Mouse (Mus musculus) left cerebral cortex, adult 2 months (tissue): Measurements from ENCODE around the gene Fem1a. TPM values are rescaled to one million over a fixed set of nuclear protein-coding genes. Genes with fewer than 3 reads are reported as not detected.
A peak's percentile ranks its signal among the peaks of the same experiment; 100 is the strongest.

Source experiments
- DNase-seq, 2 experiments: peaks; one replicate each; pipeline ENCODE4 v3.0.0; 2021 to 2022; ENCODE audit warnings: low spot score in 2 of 2, mixed read lengths in 1 of 2; ENCODE audit errors: extremely low spot score in 1 of 2
- H3K27ac ChIP-seq: fragments of 200-600 bp; 2 replicates; pipeline ENCODE4 v1.8.1; 2022
- H3K4me3 ChIP-seq: fragments of 200-600 bp; 2 replicates; pipeline ENCODE4 v1.8.1; 2022
- CTCF ChIP-seq: fragments of 200-600 bp; IDR thresholded peaks from 2 replicates; pipeline ENCODE4 v1.8.1; 2022; ENCODE audit warnings: antibody characterized with exemption, mild to moderate bottlenecking, moderate library complexity
- intact Hi-C: fragments of 180-260 bp; cut with DNase I; formaldehyde crosslinking; loops from one replicate; pipeline ENCODE4 v1.15.1; 2025
- total RNA-seq, 2 experiments: library from RNA; stranded (reverse); gene quantifications; 2 replicates each; pipeline ENCODE4 v1.2.3; 2021

The Fem1a gene
- total RNA-seq, 2 experiments from 2014 or later: 31.8 to 34.6 TPM

- TF ChIP-seq CTCF: no peak
- Histone ChIP-seq H3K4me3 (no peak overlapping the region), H3K27ac (no peak overlapping the region; the same call in 1 of the 2 replicates)
- no peak for DNase-seq
- intact Hi-C loops: no loop called here
Measured at GRCm38 (mm10) chr17:56271609-56272253, 15.1 kb downstream of the Fem1a start.

- intact Hi-C loops: no loop called here
- Histone ChIP-seq H3K4me3 (no peak overlapping the region), H3K27ac (no peak overlapping the region)
- no peak for TF ChIP-seq CTCF
- no peak for DNase-seq
Measured at GRCm38 (mm10) chr17:56272644-56273043, 16.0 kb downstream of the Fem1a start.

- DNase-seq: no peak
- H3K27ac ChIP-seq: no peak overlapping the region
- intact Hi-C loops: no loop called here
- H3K4me3 ChIP-seq: no peak overlapping the region
- TF ChIP-seq CTCF: no peak
Measured at GRCm38 (mm10) chr17:56273482-56273881, 16.9 kb downstream of the Fem1a start.

- Histone ChIP-seq H3K4me3 (no peak overlapping the region), H3K27ac (no peak overlapping the region)
- intact Hi-C loops: no loop called here
- TF ChIP-seq CTCF: no peak
- no peak for DNase-seq
Measured at GRCm38 (mm10) chr17:56273986-56274385, 17.4 kb downstream of the Fem1a start.

- intact Hi-C loops: loop anchor here (2.0 to 5.0 kb wide), 2 partner anchors 51 to 76 kb away; partner anchors contain the start of gene Kdm4b
- no peak for TF ChIP-seq CTCF
Measured at GRCm38 (mm10) chr17:56275842-56276480, 19.4 kb downstream of the Fem1a start.

GRCm38 (mm10) chr17:56276643-56277566 is 20.3 kb downstream of the Fem1a start, which contains the start of gene Ticam1:
Gene Ticam1 (minus strand): TSS chr17:56276786.
- TF ChIP-seq CTCF: peak; percentile 50
- peak within 1 kb of the TSS; percentile 91 for H3K27ac ChIP-seq
- H3K4me3 ChIP-seq: peak within 1 kb of the TSS; percentile 57
- intact Hi-C loops: loop anchor here (2.0 to 5.0 kb wide), 2 partner anchors 50 to 75 kb away; partner anchors contain the start of gene Kdm4b
- DNase-seq: peak; percentile 68 to 83

More at GRCm38 (mm10) chr17:56275842-56276480, 19.4 kb downstream of the Fem1a start:
- no peak for DNase-seq
- Histone ChIP-seq H3K27ac (peak overlapping the region; percentile 91), H3K4me3 (peak overlapping the region; percentile 57)

- DNase-seq: no peak
- intact Hi-C loops: loop anchor here (2.0 to 5.0 kb wide), 2 partner anchors 49 to 75 kb away; partner anchors contain the start of gene Kdm4b
- Histone ChIP-seq H3K4me3 (no peak overlapping the region), H3K27ac (peak overlapping the region; percentile 91)
- no peak for TF ChIP-seq CTCF
Measured at GRCm38 (mm10) chr17:56277567-56277893, 20.9 kb downstream of the Fem1a start.

- intact Hi-C loops: loop anchor here (5.0 kb wide), 1 partner anchor 74 kb away; no protein-coding TSS in a partner anchor
- no peak overlapping the region for H3K4me3 ChIP-seq
Measured at GRCm38 (mm10) chr17:56278340-56278739, 21.7 kb downstream of the Fem1a start.

GRCm38 (mm10) chr17:56279481-56280155 is 23.0 kb downstream of the Fem1a start:
- TF ChIP-seq CTCF: no peak
- no peak overlapping the region for H3K27ac ChIP-seq
- intact Hi-C loops: loop anchor here (5.0 kb wide), 2 partner anchors 73 to 213 kb away; no protein-coding TSS in a partner anchor
- H3K4me3 ChIP-seq: no peak overlapping the region
- no peak for DNase-seq

More at GRCm38 (mm10) chr17:56278340-56278739, 21.7 kb downstream of the Fem1a start:
- no peak for TF ChIP-seq CTCF
- no peak overlapping the region; the same call in 1 of the 2 replicates for H3K27ac ChIP-seq
- no peak for DNase-seq

- no peak for TF ChIP-seq CTCF
- Histone ChIP-seq H3K27ac (peak overlapping the region; percentile 44; the same call in 1 of the 2 replicates), H3K4me3 (no peak overlapping the region)
- intact Hi-C loops: loop anchor here (5.0 kb wide), 1 partner anchor 211 kb away; no protein-coding TSS in a partner anchor
- DNase-seq: no peak
Measured at GRCm38 (mm10) chr17:56281193-56281592, 24.6 kb downstream of the Fem1a start.

- intact Hi-C loops: loop anchor here (5.0 kb wide), 1 partner anchor 209 kb away; no protein-coding TSS in a partner anchor
- Histone ChIP-seq H3K27ac (peak overlapping the region; percentile 85), H3K4me3 (no peak overlapping the region)
- TF ChIP-seq CTCF: no peak
- no peak for DNase-seq
Measured at GRCm38 (mm10) chr17:56282802-56283201, 26.2 kb downstream of the Fem1a start.
